Mouse (Mus musculus): Measurements from ENCODE around the gene Fam129a. TPM values are rescaled to one million over a fixed set of nuclear protein-coding genes. Genes with fewer than 3 reads are reported as not detected.
"Not testable (repeated sequence)": the region's sequence is repeated elsewhere in the genome, so short reads cannot be mapped to it uniquely, and the experiment has no call there.

The Fam129a gene
- total RNA-seq, 2 experiments from 2014 or later: 1.9 to 2.1 TPM

DNA sequence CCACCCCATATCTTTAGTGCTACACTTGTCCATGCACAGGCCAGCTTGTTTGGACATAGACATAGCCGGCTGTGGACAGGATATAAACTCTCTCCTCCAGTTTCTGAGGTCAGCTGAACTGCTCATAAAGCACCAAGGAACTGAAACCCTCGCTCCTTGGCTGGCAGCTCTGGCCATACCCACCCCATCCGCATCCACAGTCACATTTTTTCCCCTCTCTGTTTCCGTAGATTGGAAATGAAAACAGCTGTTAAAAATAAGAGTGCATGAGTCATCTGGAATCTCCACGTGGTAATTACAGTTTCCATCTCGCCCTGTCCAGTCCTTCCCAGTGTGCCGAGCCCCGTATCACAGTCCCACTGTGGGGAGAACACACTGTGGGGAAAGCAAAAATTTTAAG, 115.7 kb downstream of the Fam129a start:
- DNase-seq (ENCODE audit: low spot score in 2 of 2): peak in 1 of 2 experiments; percentile 29
- intact Hi-C loops (cut with DNase I): no loop called here

DNA sequence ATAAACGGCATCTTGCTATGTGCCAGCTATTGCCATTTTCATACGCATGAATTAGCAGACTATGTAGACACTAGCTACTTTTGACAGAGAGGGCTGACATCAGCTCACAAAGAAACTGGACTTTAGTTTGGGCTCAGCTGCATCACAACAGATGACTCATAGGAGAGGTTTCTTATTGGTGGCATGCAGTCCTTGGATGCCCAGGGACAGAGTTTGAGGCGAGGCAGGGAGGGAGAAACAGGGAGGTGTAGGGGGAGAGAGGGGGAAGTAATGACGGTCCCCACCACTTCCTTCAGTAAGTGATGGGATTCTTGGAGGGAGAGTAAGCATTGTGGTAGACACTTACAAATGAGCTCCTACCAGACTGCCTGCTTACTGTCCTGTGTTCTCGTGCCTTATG, 118.0 kb downstream of the Fam129a start:
- no peak for DNase-seq (ENCODE audit: low spot score in 2 of 2)
- intact Hi-C loops (cut with DNase I): no loop called here

DNA sequence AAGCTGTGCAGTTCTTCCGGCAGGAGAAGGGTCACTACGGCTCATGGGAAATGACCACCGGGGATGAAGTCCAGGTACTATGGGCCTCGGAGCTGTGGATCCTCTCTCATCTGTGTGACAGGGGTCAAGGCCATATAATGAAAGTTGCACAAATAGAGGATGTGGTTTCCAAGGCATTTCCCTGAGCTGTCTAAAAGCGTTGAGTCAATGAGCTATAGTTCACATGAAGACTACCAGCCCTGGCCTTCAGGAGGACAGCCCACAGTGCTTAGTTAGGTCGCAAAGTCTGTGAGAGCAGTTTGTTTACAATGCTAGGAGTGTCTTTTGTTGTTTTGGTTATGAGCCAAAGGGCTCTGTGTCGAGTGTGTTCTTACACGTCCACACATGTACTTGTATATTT, 118.6 kb downstream of the Fam129a start:
- DNase-seq (ENCODE audit: low spot score in 2 of 2): no peak
- intact Hi-C loops (cut with DNase I): no loop called here

DNA sequence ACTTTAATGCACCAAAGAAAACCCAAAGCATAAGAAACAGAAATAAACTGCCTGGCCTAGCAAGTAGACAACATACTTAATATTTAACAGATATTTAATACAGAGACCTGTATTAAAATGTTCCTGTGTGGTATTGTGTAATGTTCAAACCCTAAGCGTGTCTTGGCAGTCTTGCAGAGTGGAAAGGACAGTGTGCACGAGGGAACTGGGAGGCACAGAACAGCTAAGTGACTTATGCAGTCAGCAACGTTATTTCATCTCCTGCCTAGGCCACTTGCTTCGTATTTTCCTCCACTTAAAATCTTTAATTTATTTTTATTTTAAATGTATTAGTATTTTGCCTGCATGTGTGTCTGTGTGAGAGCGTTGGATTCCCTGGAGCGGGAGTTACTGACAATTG, 119.1 kb downstream of the Fam129a start:
- DNase-seq (ENCODE audit: low spot score in 2 of 2): no peak
- intact Hi-C loops (cut with DNase I): no loop called here

DNA sequence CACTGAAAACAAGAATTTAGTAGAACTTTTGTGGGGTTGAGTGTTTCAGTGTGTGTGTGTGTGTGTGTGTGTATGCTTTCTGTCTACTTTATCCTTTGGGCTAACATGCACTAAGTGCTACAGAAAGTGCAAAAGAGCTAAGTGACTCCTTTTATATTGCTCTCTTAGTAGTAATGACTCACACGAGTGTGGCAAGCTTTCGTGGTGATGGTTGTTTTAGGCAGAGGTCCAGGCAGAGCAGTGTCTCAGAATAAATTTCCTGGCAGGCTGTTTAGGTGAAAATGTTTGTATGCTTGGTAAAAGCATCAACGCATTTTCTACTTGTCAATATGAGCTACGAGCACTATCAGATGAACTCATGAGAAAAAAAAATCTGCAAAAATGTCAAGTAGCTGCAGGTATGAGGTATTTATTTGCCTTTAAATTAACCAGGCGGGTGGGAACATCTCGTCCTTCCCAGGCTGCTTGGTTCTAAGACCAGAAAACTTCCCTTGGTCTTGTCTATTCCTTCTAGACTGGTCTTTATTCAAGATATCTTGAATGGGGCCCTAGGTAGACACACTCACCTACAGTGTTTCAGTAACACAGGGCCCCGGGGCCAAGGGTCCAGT, 119.7 kb downstream of the Fam129a start:
- no peak for DNase-seq (ENCODE audit: low spot score in 2 of 2)
- intact Hi-C loops (cut with DNase I): no loop called here

DNA sequence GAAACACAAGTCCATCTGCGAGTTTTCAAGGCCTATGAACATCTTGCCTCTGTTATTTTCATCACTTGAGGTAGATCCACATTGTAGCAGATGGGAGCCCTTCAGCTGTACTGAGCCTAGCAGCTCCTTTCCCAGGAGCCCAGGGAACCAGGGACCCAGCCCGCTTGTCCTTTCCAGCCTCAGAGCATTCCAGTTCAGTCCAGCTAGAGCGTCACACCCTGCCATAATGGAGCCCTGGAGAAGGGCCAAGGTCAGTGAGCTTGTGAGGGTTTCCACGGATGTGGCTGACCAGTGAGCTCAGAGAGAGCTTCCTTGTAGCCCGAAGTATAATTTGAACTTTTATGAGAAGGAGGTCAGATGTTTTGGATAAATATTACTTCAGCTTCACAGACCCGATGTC, 121.9 kb downstream of the Fam129a start:
- intact Hi-C loops (cut with DNase I); DNase-seq (ENCODE audit: low spot score in 2 of 2): not testable (repeated sequence)

DNA sequence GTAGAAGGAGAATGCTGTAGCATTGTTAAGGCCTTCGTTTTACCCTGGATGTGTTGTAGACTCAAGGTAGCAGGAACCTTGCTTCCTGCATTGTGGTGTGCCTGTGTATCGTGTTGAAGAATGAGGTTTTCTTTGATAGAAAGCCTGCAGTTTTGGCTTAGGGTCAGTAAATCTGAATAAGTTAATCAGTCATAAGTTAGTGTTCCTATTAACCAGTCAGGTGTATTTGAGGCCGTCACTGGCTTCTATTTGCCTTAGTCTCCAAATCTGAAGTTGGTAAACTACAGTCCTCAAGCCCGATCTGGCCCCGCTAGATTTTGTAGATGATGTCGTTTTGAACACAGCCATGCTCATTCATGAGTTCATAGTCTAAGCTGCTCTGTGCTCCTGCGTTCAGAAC, 125.8 kb downstream of the Fam129a start:
- intact Hi-C loops (cut with DNase I): no loop called here
- no peak for DNase-seq (ENCODE audit: low spot score in 2 of 2)

DNA sequence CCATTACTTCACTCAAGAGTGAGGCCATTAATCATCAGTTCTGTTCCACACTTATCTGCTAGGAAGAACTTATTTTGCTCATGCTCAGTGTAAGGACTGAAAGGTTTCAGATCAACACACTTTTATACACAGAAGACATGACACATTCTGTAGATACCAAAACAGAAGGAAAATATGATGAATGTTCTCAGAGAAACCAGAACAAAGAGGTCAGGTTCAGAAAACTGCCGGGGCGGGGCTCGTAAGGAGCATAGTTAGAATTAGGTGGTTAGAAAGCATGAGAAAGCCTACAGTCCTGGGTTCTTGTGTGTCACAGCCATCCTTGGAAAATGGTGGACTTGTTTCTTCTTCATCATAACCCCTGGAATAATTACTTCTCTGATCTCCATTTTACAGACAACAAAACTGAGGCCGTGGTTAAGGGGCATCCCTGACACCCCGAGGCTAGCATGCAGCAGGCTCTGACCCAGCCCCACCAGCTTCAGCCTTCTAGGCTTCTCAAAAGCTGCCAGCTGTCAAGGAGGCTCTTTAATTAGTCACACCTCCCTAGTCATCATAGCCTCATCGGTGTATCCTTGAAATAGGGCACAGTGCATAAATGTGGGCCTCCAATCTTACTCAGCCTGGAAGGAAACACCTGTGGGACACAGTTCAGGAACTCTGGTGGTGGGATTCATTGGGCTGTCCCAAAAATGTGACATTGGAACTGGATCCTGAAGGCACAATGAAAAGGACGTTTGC, 127.1 kb downstream of the Fam129a start:
- no peak for DNase-seq (ENCODE audit: low spot score in 2 of 2)
- intact Hi-C loops (cut with DNase I): no loop called here

DNA sequence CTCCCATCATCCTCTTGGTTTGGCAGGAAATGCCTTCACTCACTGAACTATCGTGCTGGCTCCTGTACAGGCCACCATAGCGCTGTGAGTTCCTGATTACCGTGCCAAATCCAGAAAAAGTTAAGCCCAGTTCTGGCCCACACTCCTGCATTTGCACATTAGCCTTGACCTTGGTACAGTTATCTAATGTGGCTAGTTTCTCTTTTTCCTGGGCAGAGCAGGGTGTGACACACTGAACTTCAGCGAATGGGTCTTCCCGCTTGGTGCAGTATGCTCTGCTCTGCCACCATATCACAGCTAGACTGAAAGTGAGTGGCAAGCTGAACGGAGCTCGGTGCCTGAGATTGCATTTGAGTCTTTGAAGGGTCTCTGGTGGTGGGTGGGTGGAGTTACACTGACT, 128.4 kb downstream of the Fam129a start:
- no peak for DNase-seq (ENCODE audit: low spot score in 2 of 2)
- intact Hi-C loops (cut with DNase I): no loop called here

DNA sequence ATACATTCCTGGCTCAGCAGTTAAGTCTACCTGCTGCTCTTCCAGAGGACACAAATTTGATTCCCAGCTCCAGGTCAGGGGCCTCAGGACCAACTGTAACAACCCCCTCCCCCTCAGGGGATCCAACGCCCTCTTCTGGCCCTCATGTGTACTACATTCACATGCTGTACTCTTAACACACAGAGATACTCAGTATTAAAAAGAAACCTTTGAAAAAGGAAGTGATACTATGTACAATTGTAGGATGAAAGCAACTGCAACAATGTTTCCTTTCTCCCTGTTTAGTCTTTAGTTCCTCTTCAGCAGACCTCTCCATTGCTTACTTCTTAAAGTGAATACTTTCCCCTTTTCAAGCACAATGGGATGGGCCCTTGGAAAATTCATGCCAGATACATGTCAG, 131.8 kb downstream of the Fam129a start:
- intact Hi-C loops (cut with DNase I): no loop called here
- no peak for DNase-seq (ENCODE audit: low spot score in 2 of 2)

DNA sequence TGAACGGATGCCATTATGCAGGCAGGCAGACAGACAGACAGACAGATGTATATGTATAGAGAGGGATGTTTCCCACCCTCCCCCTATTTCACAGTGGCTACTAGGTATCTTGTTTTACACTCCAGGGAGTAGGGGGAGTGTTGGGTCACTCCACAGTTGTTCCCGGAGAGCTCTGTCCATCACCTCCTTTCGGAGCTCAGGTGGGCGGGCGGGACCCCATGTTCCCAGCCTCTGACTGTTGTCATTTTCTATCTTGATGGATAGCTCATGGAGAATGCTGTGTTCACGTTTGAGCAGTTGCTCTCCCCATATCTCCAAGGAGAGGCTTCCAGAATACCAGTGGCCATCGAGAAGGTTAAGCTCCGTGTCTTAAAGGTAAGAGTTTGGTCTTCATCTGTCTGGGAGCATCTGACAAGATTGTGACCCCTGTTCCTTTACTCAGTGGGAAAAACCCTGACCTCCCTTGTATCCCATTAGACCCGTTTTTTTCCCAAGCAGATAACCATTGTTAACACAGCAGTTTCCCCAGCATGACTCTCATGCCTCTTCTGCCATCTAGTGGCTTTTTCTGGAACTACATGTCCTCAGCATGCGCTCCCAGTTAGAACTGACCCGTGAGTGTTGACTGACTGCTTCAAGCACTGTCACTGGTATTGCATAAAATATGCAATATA, 134.9 kb downstream of the Fam129a start:
- intact Hi-C loops (cut with DNase I): loop anchor here (1.0 to 2.0 kb wide), 2 partner anchors 142 to 219 kb away; no protein-coding TSS in a partner anchor
- peak; percentile 86 to 87 for DNase-seq (ENCODE audit: low spot score in 2 of 2)

DNA sequence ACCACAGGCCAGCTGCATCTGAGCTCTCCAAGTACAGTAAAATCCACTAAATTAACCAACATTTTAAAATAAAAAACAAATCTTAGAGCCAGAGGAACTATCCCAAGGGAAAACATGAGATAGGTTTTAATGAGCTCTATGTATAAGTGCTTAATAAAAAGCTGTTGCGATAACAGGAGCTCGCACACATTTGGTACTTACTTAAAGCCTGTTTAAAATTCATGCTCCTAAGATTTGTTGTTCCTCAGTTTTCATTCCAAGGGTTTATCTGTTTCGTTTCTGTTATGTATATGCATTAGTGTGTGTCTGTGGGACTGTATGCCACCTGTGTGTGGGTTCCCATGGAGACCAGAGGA, 135.4 kb downstream of the Fam129a start:
- intact Hi-C loops (cut with DNase I): loop anchor here (1.0 to 2.0 kb wide), 2 partner anchors 142 to 220 kb away; no protein-coding TSS in a partner anchor

DNA sequence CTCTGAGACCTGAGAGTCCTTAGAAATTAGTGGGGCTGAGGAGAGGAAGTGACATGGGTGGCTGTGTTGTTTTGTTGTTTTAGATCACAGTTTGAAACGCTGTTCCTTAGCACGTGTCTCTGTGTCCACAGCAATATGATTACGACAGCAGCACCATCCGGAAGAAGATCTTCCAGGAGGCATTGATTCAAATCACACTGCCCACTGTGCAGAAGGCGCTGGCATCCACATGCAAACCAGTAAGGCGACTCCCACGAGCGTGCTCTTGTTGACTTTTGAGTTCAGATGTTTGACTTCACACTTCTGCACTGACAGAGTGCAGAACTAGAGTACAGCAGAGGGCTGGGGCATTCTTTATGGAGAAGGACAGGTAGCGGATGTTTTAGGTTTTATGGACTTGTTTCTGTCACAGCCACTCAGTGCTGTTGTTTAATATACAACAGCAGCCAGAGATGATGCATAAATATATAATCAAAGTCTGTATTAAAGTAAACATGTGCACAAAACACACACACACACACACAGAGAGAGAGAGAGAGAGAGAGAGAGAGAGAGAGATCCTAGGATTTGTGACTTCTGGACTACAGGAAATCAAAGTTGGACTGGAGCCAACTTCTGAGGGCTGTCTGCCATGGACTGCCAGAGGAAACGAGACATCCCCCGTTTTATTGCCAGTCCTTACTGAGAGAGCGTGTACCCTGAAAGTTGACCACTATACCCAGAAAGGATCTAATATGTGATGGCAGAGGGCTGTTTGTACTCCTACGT, 138.2 kb downstream of the Fam129a start:
- intact Hi-C loops (cut with DNase I): no loop called here
- DNase-seq (ENCODE audit: low spot score in 2 of 2): no peak

More for the DNA sequence above, 135.4 kb downstream of the Fam129a start:
- no peak for DNase-seq (ENCODE audit: low spot score in 2 of 2)

DNA sequence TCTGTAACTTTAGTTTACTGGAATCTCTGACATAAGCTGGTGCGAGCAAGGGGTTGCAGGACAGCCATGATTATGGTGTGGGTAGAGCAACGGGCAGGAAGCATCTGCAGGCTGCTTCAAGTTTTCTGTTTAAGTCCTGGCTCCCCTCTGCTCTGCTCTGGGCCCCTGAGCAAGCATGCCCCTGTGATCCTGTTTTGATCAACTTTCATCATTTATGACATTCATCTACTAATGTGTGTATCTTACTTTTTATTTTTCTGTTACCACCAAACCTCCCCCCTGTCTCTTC, 138.7 kb downstream of the Fam129a start:
- intact Hi-C loops (cut with DNase I): no loop called here
- DNase-seq (ENCODE audit: low spot score in 2 of 2): no peak

DNA sequence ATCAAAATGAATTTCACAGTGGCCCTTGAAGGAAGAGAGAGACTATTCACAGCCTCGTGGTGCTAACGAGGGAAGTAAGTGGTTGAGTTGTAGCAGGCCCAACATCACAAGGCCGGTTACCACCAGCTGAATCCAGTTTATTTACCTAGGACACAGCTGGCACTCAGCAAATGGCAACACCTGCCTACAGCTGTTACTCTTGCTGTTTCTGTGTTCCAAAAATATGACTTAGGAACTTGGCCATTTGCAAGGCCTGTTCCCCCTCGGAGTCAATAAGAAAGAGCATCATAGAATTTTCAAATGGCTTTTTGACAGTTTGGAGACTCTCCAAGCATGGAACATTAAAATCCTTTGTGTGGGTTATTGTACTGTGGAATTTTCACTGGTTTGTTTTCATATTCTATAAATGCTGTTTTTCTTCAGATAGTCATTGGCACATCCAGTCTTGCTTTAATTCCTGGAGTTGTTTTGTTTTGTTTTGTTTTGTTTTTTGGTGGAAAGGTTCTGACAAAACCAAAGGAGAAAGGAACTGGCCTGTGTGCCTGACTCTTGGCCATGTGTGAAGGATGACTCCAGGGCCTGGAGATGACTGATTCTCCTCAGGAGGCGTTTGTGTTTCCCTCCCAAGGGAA, 139.6 kb downstream of the Fam129a start:
- DNase-seq (ENCODE audit: low spot score in 2 of 2): no peak
- intact Hi-C loops (cut with DNase I): no loop called here

DNA sequence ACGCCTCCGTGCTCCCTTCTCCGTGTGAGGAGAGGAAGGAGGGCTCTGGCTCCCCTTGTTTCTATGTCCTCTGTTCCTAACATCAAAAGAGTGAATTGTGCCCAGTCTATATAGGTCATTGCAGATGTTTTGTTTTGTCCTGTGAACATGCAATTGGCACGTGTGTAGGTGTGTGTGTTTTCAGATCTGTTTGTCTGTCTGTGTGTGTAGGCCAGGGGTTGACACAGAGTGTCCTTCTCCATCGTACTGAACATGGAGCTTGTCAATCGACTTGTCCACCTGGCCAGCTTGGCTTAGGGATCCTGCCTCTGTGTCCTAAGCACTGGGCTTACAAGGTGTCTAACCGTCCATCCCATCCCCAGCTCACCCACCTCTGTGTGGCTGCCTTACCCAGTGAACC, 140.1 kb downstream of the Fam129a start:
- DNase-seq (ENCODE audit: low spot score in 2 of 2): no peak
- intact Hi-C loops (cut with DNase I): no loop called here

DNA sequence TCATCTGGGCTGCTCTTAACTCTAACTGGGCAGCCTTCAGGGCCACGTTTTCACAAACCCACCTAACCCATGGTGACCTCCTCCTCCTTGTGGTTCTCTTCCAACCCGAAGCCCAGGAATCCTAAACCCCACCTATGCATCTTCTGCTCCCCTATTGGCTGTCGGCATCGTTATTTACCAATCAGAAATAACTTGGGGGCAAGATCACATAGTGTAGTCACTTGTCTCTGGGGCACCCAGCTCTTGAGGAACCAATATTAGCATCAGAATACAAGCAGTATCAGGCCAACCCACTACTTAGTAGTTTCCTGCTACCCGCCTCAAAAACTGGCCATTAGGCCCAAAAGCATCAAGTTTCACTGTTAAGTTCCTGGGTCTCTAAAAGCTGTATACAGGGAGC, 141.7 kb downstream of the Fam129a start:
- no peak for DNase-seq (ENCODE audit: low spot score in 2 of 2)
- intact Hi-C loops (cut with DNase I): no loop called here

DNA sequence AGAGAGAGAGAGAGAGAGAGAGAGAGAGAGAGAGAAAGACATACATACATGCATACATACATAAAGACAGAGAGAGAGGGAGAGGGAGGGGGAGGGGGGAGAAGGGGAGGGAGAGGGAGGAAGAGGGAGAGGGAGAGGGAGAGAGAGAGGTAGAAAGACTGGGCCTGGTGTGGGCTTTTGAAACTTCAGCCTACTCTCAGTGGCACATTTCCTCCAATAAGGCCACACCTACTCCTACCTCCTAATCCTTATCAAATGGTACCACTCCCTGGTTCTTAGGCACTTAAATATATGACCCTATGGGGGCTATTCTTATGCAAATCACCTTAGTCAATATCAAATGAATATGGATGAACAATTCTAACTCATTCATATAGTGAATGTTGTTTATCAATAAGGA, 142.6 kb downstream of the Fam129a start:
- DNase-seq (ENCODE audit: low spot score in 2 of 2): no peak

DNA sequence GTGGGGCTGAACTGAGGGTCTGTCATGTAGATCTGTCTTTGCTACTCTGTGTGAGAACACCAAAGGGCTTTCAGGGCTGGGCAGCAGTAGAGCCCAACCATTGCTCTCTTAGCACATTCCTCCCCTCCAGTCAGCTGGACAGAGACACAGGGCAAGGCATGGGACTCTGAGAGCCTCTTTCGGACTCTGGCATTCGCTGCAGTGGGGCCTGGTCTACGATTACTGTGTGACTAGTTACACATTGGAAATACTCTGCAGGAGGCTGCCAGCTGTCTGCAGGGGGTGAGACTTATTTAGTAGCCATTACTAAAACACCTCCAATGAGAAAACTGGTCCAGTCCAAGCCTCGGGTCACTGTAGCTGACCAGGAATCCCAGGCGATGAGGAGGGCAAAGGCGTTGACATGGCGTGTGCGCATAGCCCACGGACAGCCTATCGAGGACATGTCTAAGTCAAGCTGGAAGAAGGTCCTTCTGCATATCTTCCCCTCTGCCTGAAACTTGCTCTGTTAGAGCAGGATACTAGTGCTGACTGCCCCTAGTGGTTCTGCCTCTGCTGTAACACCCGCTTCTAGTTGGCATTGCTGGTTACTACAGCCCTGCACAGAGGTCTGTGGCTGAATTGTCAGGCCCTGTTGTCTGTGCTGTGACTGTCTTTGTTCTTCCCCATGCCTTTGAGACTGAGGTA, 145.2 kb downstream of the Fam129a start:
- intact Hi-C loops (cut with DNase I): no loop called here
- DNase-seq (ENCODE audit: low spot score in 2 of 2): no peak

More for the DNA sequence above, 142.6 kb downstream of the Fam129a start:
- intact Hi-C loops (cut with DNase I): no loop called here

All from left cerebral cortex, postnatal 25 days (tissue).